Mouse (Mus musculus) neural tube, embryonic 14.5 days (tissue): ENCODE data around the gene Zfpl1. TPM values are rescaled to one million over a fixed set of nuclear protein-coding genes. Genes with fewer than 3 reads are reported as not detected.

Experiments
- ATAC-seq: fragments of 200-750 bp; cut with Nextera tagmentation; 2 replicates; pipeline ENCODE4 v1.8.0; 2017; ENCODE audit warnings: low read depth, mild to moderate bottlenecking, moderate TSS enrichment, moderate library complexity
- H3K27ac ChIP-seq: fragments of 300-500 bp; sonication (generic); 2 replicates; pipeline ENCODE4 v1.5.1; 2014; ENCODE audit warnings: low read depth, mild to moderate bottlenecking, control low read depth, low read length, moderate library complexity, mixed read lengths
- H3K27me3 ChIP-seq: fragments of 300-500 bp; sonication (generic); 2 replicates; pipeline ENCODE4 v1.6.1; 2014; ENCODE audit warnings: low read length; ENCODE audit not compliant: control insufficient read depth, insufficient read depth
- H3K36me3 ChIP-seq: fragments of 300-500 bp; sonication (generic); 2 replicates; pipeline ENCODE4 v1.6.1; 2014; ENCODE audit warnings: low read length, mixed read lengths; ENCODE audit not compliant: control insufficient read depth, insufficient read depth
- H3K4me1 ChIP-seq: fragments of 300-500 bp; sonication (generic); 2 replicates; pipeline ENCODE4 v1.6.1; 2014; ENCODE audit warnings: low read length; ENCODE audit not compliant: control insufficient read depth, insufficient read depth
- H3K4me2 ChIP-seq: fragments of 300-500 bp; sonication (generic); 2 replicates; pipeline ENCODE4 v1.6.1; 2014; ENCODE audit warnings: mild to moderate bottlenecking, low read depth, low read length, control low read depth
- H3K4me3 ChIP-seq: fragments of 300-500 bp; sonication (generic); 2 replicates; pipeline ENCODE4 v1.5.1; 2014; ENCODE audit warnings: low read depth, low read length, control low read depth, mixed read lengths
- H3K9ac ChIP-seq: fragments of 300-500 bp; sonication (generic); replicated peaks from 2 replicates; pipeline ENCODE4 v1.6.1; 2014; ENCODE audit warnings: low read depth, mild to moderate bottlenecking, control low read depth, low read length, mixed read lengths
- H3K9me3 ChIP-seq: fragments of 300-500 bp; sonication (generic); 2 replicates; pipeline ENCODE4 v1.6.1; 2016; ENCODE audit warnings: low read length; ENCODE audit not compliant: control insufficient read depth
- WGBS: fragments of 180-500 bp; shearing (Covaris S2); extraction: QIAGEN DNeasy Blood & Tissue Kit; methylation state at CpG from one replicate; pipeline ENCODE4 v1.1.7; 2014; 5-methylcytosine and 5-hydroxymethylcytosine counted together
- polyA plus RNA-seq: library from polyadenylated mRNA; unstranded; fragments of >200 nt; fragmentation: Nextera tagmentation; extraction: Ambion mirVana; gene quantifications from 2 replicates; pipeline ENCODE4 v1.2.1, GENCODE M21; 2014

The Zfpl1 gene
- polyA plus RNA-seq, 1 experiment from 2014 or later: 85.6 TPM

DNA sequence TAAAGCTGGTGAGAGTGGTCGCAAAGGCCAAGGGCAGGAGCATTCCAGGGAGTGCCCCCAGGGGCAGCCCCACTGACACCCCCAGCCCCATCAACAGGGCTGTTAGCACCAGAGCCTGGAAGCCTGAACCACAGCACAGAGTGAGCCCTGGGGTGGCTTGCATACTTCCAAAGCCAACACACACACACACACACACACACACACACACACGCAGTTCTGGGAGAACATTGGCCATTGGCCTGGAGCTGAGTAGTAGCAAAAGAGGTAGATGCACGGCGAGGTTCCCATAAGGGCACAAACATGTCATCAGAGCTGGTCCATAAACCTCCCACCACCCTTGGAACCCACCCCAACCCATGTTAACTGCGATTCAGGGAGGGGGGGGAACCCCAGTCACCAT lies 18.2 kb downstream of the Zfpl1 start:
- WGBS: 31% methylated on average over 5 of the region's 5 CpGs
- peaks cover 11% of the 10 kb centered on the region for H3K36me3 ChIP-seq
- peak overlapping the region; percentile 47 for H3K4me3 ChIP-seq
- H3K27ac ChIP-seq: peak overlapping the region; percentile 87
- no peaks in the 10 kb centered on the region for H3K9me3 ChIP-seq
- H3K4me2 ChIP-seq: peak overlapping the region; percentile 96
- peak overlapping the region; percentile 57 for H3K9ac ChIP-seq
- H3K27me3 ChIP-seq: no peaks in the 10 kb centered on the region
- peak; percentile 7 for ATAC-seq
- peaks cover 26% of the 10 kb centered on the region for H3K4me1 ChIP-seq

GRCm38 (mm10) chr19:6063081-6063480 lies 21.7 kb downstream of the Zfpl1 start:
- H3K4me2 ChIP-seq: no peak overlapping the region
- ATAC-seq: no peak
- no peak overlapping the region for H3K27ac ChIP-seq
- 97% methylated on average over 6 of the region's 6 CpGs for WGBS
- no peak overlapping the region for H3K9ac ChIP-seq
- H3K4me3 ChIP-seq: no peak overlapping the region
- no peaks in the 10 kb centered on the region; the same call in 1 of the 2 replicates for H3K36me3 ChIP-seq
- H3K27me3 ChIP-seq: no peaks in the 10 kb centered on the region
- H3K9me3 ChIP-seq: no peaks in the 10 kb centered on the region
- H3K4me1 ChIP-seq: peaks cover 29% of the 10 kb centered on the region

- no peaks in the 10 kb centered on the region for H3K9me3 ChIP-seq
- peak overlapping the region; percentile 100 for H3K4me2 ChIP-seq
- peak overlapping the region; percentile 87 for H3K9ac ChIP-seq
- peak overlapping the region; percentile 85; the same call in 1 of the 2 replicates for H3K27ac ChIP-seq
- peaks cover 28% of the 10 kb centered on the region for H3K4me1 ChIP-seq
- no peaks in the 10 kb centered on the region; the same call in 1 of the 2 replicates for H3K36me3 ChIP-seq
- 71% methylated on average over 5 of the region's 5 CpGs for WGBS
- no peaks in the 10 kb centered on the region for H3K27me3 ChIP-seq
- ATAC-seq: no peak
- H3K4me3 ChIP-seq: peak overlapping the region; percentile 84
These were observed 22.3 kb downstream of the Zfpl1 start for GRCm38 (mm10) chr19:6062418-6062817.

GRCm38 (mm10) chr19:6061641-6062302 lies 23.0 kb downstream of the Zfpl1 start:
- no peak for ATAC-seq
- Histone ChIP-seq H3K36me3 (no peaks in the 10 kb centered on the region; the same call in 1 of the 2 replicates), H3K9ac (peak overlapping the region; percentile 87), H3K4me1 (peaks cover 28% of the 10 kb centered on the region), H3K27ac (peak overlapping the region; percentile 85), H3K9me3 (no peaks in the 10 kb centered on the region), H3K4me2 (peak overlapping the region; percentile 100), H3K4me3 (peak overlapping the region; percentile 84), H3K27me3 (no peaks in the 10 kb centered on the region)
- 1% methylated on average over 44 of the region's 44 CpGs for WGBS

- Histone ChIP-seq H3K27ac (peak within 1 kb of the TSS; percentile 85), H3K27me3 (no peaks in the 10 kb centered on the region), H3K36me3 (no peaks in the 10 kb centered on the region; the same call in 1 of the 2 replicates), H3K9me3 (no peaks in the 10 kb centered on the region), H3K4me1 (peaks cover 28% of the 10 kb centered on the region), H3K9ac (peak within 1 kb of the TSS; percentile 87), H3K4me3 (peak within 1 kb of the TSS; percentile 84), H3K4me2 (peak within 1 kb of the TSS; percentile 100)
- under 1% methylated on average over 58 of the region's 58 CpGs for WGBS
- peak; percentile 70 for ATAC-seq
These were observed 23.7 kb downstream of the Zfpl1 start, which contains the start of gene Znhit2 for GRCm38 (mm10) chr19:6061021-6061533. Znhit2 (plus strand) TSS chr19:6061192.

DNA sequence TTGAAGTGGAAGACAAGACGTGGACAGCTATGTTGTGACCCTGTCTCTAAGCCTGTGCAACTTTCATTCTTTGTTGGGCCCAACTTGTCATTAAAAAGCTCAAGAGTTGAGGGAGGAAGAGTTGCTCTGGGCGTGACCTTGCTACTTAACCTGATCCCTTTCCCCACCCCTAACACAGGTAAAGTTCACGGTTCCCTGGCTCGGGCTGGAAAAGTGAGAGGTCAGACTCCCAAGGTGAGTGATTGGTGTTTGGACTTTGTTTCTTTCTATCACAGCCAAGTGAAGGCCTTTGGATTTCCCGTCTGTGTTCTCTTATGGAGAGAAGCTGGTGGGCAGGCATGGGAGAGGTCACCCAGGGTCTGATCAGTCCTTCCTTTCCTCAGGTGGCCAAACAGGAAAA lies 25.8 kb downstream of the Zfpl1 start:
- peaks cover 11% of the 10 kb centered on the region for H3K36me3 ChIP-seq
- H3K27ac ChIP-seq: no peak overlapping the region
- H3K4me3 ChIP-seq: peak overlapping the region; percentile 78; the same call in 1 of the 2 replicates
- no peaks in the 10 kb centered on the region for H3K27me3 ChIP-seq
- WGBS: 85% methylated on average over 5 of the region's 5 CpGs
- H3K4me1 ChIP-seq: peaks cover 26% of the 10 kb centered on the region
- peak overlapping the region; percentile 83 for H3K4me2 ChIP-seq
- no peaks in the 10 kb centered on the region for H3K9me3 ChIP-seq
- no peak for ATAC-seq
- no peak overlapping the region for H3K9ac ChIP-seq

DNA sequence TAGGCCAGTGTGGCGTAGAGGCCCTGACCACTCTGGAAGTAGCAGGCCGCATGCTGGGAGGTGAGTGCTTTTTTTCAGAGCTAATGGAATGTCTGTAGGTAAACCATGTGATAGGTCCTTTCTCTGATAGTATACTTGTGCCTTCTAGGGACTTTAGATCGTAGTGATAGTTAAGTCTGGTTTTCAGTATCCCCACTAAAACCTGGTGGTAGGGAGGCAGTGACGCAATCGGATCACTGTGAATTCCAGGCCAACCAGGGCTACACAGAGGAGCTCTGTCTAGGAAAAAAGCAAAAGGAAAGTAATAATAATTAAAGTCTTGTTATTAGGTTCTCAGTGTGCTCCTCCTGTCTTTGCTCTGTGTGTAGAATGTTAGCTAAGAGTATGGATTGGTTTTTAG lies 26.2 kb downstream of the Zfpl1 start:
- no peak for ATAC-seq
- no peak overlapping the region for H3K27ac ChIP-seq
- H3K9ac ChIP-seq: peak overlapping the region; percentile 79
- H3K4me1 ChIP-seq: peaks cover 26% of the 10 kb centered on the region
- H3K4me2 ChIP-seq: peak overlapping the region; percentile 83
- no peaks in the 10 kb centered on the region for H3K9me3 ChIP-seq
- 35% methylated on average over 5 of the region's 5 CpGs for WGBS
- peak overlapping the region; percentile 78 for H3K4me3 ChIP-seq
- no peaks in the 10 kb centered on the region for H3K27me3 ChIP-seq
- peaks cover 16% of the 10 kb centered on the region for H3K36me3 ChIP-seq

GRCm38 (mm10) chr19:6057313-6058096 lies 27.3 kb downstream of the Zfpl1 start, which contains the start of the genes Mrpl49 and Fau:
Mrpl49 (minus strand) TSS chr19:6057785.
Fau (plus strand) TSS chr19:6057844.
- Histone ChIP-seq H3K4me3 (peak within 1 kb of the TSS; percentile 78), H3K36me3 (peaks cover 25% of the 10 kb centered on the region), H3K4me1 (peaks cover 23% of the 10 kb centered on the region), H3K27me3 (no peaks in the 10 kb centered on the region), H3K27ac (peak within 1 kb of the TSS; percentile 83), H3K9me3 (no peaks in the 10 kb centered on the region), H3K4me2 (peak within 1 kb of the TSS; percentile 83), H3K9ac (peak within 1 kb of the TSS; percentile 79)
- WGBS: 0% methylated on average over 63 of the region's 63 CpGs
- ATAC-seq: peak; percentile 85
